Mouse (Mus musculus) testis, adult 2 months (tissue): ENCODE results near the gene Zfp566.

Experiments
- CTCF ChIP-seq: fragments of 200-500 bp; IDR thresholded peaks from 2 replicates; pipeline ENCODE4 v1.5.1; 2012; ENCODE audit warnings: low read depth, mild to moderate bottlenecking, inconsistent platforms, low read length, moderate library complexity; ENCODE audit not compliant: control insufficient read depth, insufficient read depth, insufficient replicate concordance
- POLR2A ChIP-seq: fragments of 200-500 bp; IDR thresholded peaks from 2 replicates; pipeline ENCODE4 v1.6.1; 2012; ENCODE audit warnings: low read depth, mild to moderate bottlenecking, inconsistent platforms, low read length, moderate library complexity; ENCODE audit not compliant: control insufficient read depth

- TF ChIP-seq CTCF (no peak), POLR2A (peak; percentile 65)
Measured at GRCm38 (mm10) chr7:30050882-30051548, 39.3 kb downstream of the Zfp566 start, which contains the start of gene Zfp14.
